Mouse (Mus musculus): Measurements from ENCODE around the gene Acsf3. TPM values are rescaled to one million over a fixed set of nuclear protein-coding genes. Genes with fewer than 3 reads are reported as not detected.

The Acsf3 gene
- polyA plus RNA-seq, 1 experiment, result 5.4 TPM

GRCm38 (mm10) chr8:122739102-122739725, 36.1 kb upstream of the Acsf3 start:
- TF ChIP-seq POLR2A (IDR thresholded peaks at IDR 0.05; ENCODE audit: low read depth, low read length) (no peak), CTCF (IDR thresholded peaks at IDR 0.05; ENCODE audit: borderline replicate concordance, insufficient read depth, low read length) (no peak)
- Histone ChIP-seq H3K27ac (ENCODE audit: insufficient read depth, low read length) (no peak overlapping the region), H3K4me1 (ENCODE audit: control insufficient read depth, insufficient read depth, low read length) (no peaks in the 10 kb centered on the region), H3K4me3 (ENCODE audit: insufficient read depth, low read length) (no peak overlapping the region)

DNA sequence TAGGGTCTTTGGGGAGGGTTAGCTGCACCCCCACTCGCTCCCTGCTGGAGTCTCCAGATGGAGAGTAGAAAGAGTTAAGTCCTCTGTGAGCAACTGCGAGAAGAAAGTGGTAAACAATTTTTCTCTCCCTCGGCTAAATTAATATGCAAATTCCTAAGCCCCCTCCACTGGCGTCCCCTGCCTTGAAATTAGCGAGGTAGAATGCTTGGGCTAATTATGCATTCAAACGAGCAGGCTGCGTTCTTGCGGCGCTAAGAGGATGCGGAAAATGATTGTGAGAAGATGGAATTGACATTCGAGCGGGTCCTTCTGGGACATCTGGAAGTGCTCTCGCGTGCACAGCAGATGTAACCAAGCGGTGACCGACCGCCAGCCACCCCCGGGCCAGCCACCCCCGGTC, 32.8 kb upstream of the Acsf3 start:
- Histone ChIP-seq H3K4me3 (ENCODE audit: insufficient read depth, low read length) (no peak overlapping the region), H3K4me1 (ENCODE audit: control insufficient read depth, insufficient read depth, low read length) (no peaks in the 10 kb centered on the region), H3K27ac (ENCODE audit: insufficient read depth, low read length) (no peak overlapping the region)
- TF ChIP-seq POLR2A (IDR thresholded peaks at IDR 0.05; ENCODE audit: low read depth, low read length) (no peak), CTCF (IDR thresholded peaks at IDR 0.05; ENCODE audit: borderline replicate concordance, insufficient read depth, low read length) (no peak)

DNA sequence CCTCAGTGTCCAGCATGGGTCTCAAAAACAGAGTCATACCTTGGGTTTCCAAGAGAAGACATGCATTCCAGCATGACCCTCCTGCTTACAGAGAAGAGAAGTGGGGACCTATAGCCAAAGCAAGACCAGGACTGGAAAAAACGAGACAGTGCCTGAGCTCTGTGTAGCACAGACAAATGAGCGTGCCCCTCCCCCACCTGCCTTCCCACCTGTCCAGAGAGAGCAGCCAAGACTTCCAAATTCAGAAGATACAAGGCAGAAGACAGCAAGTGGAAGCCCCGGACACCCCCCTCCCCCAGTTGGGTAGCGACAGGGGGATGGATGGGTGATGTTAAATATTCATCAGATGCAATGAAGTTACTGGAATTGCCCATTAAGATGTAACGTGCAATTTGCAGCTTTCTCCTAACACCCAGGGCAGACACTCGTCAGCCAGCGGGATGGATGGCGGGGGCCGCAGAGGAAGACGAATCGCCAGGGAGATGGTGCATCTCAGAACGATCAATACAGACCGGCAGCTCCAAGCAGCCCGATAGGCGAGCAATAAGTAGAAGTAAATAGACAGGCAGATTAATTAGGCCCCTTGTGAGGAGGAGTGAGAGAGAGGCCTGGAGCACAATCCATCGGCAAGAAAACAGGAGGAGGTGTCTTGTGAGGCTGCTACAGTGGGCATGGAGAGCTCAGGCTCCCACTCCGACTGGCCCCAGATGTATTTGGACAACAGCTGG, 30.1 kb upstream of the Acsf3 start:
- no peak overlapping the region for H3K4me3 ChIP-seq (ENCODE audit: insufficient read depth, low read length)
- no peaks in the 10 kb centered on the region for H3K4me1 ChIP-seq (ENCODE audit: control insufficient read depth, insufficient read depth, low read length)
- TF ChIP-seq POLR2A (IDR thresholded peaks at IDR 0.05; ENCODE audit: low read depth, low read length) (no peak), CTCF (IDR thresholded peaks at IDR 0.05; ENCODE audit: borderline replicate concordance, insufficient read depth, low read length) (no peak)
- H3K27ac ChIP-seq (ENCODE audit: insufficient read depth, low read length), result no peak overlapping the region

GRCm38 (mm10) chr8:122745750-122746275, 29.5 kb upstream of the Acsf3 start:
- no peaks in the 10 kb centered on the region for H3K4me1 ChIP-seq (ENCODE audit: control insufficient read depth, insufficient read depth, low read length)
- TF ChIP-seq POLR2A (IDR thresholded peaks at IDR 0.05; ENCODE audit: low read depth, low read length) (no peak), CTCF (IDR thresholded peaks at IDR 0.05; ENCODE audit: borderline replicate concordance, insufficient read depth, low read length) (no peak)
- H3K27ac ChIP-seq (ENCODE audit: insufficient read depth, low read length), result no peak overlapping the region
- no peak overlapping the region for H3K4me3 ChIP-seq (ENCODE audit: insufficient read depth, low read length)

- TF ChIP-seq CTCF (IDR thresholded peaks at IDR 0.05; ENCODE audit: borderline replicate concordance, insufficient read depth, low read length), result no peak
- no peak for TF ChIP-seq POLR2A (IDR thresholded peaks at IDR 0.05; ENCODE audit: low read depth, low read length)
- no peaks in the 10 kb centered on the region for H3K4me1 ChIP-seq (ENCODE audit: control insufficient read depth, insufficient read depth, low read length)
- H3K4me3 ChIP-seq (ENCODE audit: insufficient read depth, low read length), result no peak overlapping the region
- H3K27ac ChIP-seq (ENCODE audit: insufficient read depth, low read length), result no peak overlapping the region
Measured at GRCm38 (mm10) chr8:122746439-122746838, 28.8 kb upstream of the Acsf3 start.

- no peaks in the 10 kb centered on the region for H3K4me1 ChIP-seq (ENCODE audit: control insufficient read depth, insufficient read depth, low read length)
- TF ChIP-seq CTCF (IDR thresholded peaks at IDR 0.05; ENCODE audit: borderline replicate concordance, insufficient read depth, low read length) (no peak), POLR2A (IDR thresholded peaks at IDR 0.05; ENCODE audit: low read depth, low read length) (no peak)
- no peak overlapping the region for H3K27ac ChIP-seq (ENCODE audit: insufficient read depth, low read length)
- H3K4me3 ChIP-seq (ENCODE audit: insufficient read depth, low read length), result no peak overlapping the region
Measured at GRCm38 (mm10) chr8:122747825-122748224, 27.5 kb upstream of the Acsf3 start.

- Histone ChIP-seq H3K27ac (ENCODE audit: insufficient read depth, low read length) (no peak overlapping the region), H3K4me1 (ENCODE audit: control insufficient read depth, insufficient read depth, low read length) (no peaks in the 10 kb centered on the region), H3K4me3 (ENCODE audit: insufficient read depth, low read length) (no peak overlapping the region)
- no peak for TF ChIP-seq CTCF (IDR thresholded peaks at IDR 0.05; ENCODE audit: borderline replicate concordance, insufficient read depth, low read length)
- TF ChIP-seq POLR2A (IDR thresholded peaks at IDR 0.05; ENCODE audit: low read depth, low read length), result no peak
Measured at GRCm38 (mm10) chr8:122749333-122749958, 25.8 kb upstream of the Acsf3 start.

DNA sequence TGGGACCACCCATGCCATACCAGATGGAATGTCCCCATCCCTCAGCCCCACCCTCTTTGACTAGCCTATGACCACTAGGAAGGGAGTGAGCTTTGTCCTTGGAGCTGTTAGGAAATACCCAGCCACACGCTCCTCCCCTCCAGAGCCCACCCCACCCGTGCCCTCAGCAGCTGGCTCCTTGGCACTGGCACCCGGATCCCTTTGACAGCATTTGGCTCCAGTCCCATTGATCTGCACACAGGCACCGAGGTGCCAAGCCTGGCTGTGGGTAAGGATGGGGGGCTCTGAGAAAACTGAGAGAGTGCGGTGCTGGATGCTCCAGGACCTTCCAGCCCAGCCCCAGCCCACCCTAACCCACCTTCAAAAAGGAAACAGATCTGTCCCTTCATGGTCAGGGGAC, 23.9 kb upstream of the Acsf3 start:
- TF ChIP-seq POLR2A (IDR thresholded peaks at IDR 0.05; ENCODE audit: low read depth, low read length) (no peak), CTCF (IDR thresholded peaks at IDR 0.05; ENCODE audit: borderline replicate concordance, insufficient read depth, low read length) (no peak)
- no peaks in the 10 kb centered on the region for H3K4me1 ChIP-seq (ENCODE audit: control insufficient read depth, insufficient read depth, low read length)
- H3K27ac ChIP-seq (ENCODE audit: insufficient read depth, low read length), result no peak overlapping the region
- no peak overlapping the region for H3K4me3 ChIP-seq (ENCODE audit: insufficient read depth, low read length)

DNA sequence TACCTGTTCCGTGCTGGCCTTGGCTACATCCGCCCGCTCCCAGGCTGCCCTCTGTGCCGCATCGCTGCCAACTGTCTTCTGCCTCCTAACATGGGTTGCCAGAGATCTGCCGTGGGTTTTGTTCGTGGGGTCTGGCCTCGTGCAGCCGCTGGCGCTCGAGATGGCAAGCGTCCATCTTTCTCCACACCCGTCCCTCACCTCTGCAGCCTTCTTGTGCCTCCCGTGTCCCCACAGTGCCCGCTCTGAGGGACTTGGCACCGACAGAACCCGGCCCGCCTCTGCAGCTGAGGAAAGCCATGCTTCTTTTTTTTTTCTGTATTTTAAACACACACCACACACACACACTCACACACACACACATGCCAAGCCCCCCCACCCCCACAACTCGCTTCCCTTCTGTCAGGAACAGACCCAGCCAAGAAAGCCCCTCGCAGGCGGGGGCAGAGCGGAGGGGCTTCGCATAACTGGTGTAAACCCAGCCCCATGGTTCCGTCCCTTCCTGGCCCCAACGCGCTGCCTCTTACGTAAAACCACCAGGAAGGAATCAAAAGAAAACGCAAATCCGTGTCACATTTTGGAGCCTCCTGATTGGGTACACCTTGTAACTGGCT, 23.1 kb upstream of the Acsf3 start:
- Histone ChIP-seq H3K4me3 (ENCODE audit: insufficient read depth, low read length) (no peak overlapping the region), H3K27ac (ENCODE audit: insufficient read depth, low read length) (no peak overlapping the region), H3K4me1 (ENCODE audit: control insufficient read depth, insufficient read depth, low read length) (no peaks in the 10 kb centered on the region)
- TF ChIP-seq CTCF (IDR thresholded peaks at IDR 0.05; ENCODE audit: borderline replicate concordance, insufficient read depth, low read length), result no peak
- no peak for TF ChIP-seq POLR2A (IDR thresholded peaks at IDR 0.05; ENCODE audit: low read depth, low read length)
